Mouse (Mus musculus) stomach, embryonic 16.5 days (tissue): Measurements from ENCODE around the gene Zswim9. TPM values are rescaled to one million over a fixed set of nuclear protein-coding genes. Genes with fewer than 3 reads are reported as not detected.

Experiments
- ATAC-seq: fragments of 200-750 bp; cut with Nextera tagmentation; 2 replicates; pipeline ENCODE4 v1.8.0; 2017; ENCODE audit warnings: moderate number of reproducible peaks, moderate TSS enrichment; ENCODE audit not compliant: insufficient read depth, low FRiP score
- H3K27ac ChIP-seq: fragments of 300-500 bp; sonication (generic); 2 replicates; pipeline ENCODE4 v1.5.1; 2014; ENCODE audit warnings: low read length
- H3K27me3 ChIP-seq: fragments of 300-500 bp; sonication (generic); 2 replicates; pipeline ENCODE4 v1.6.1; 2014; ENCODE audit warnings: low read length, control low read depth, mixed read lengths; ENCODE audit not compliant: control insufficient read depth, insufficient read depth
- H3K36me3 ChIP-seq: fragments of 300-500 bp; sonication (generic); 2 replicates; pipeline ENCODE4 v1.6.1; 2014; ENCODE audit warnings: low read length; ENCODE audit not compliant: control insufficient read depth, insufficient read depth
- H3K4me1 ChIP-seq: fragments of 300-500 bp; sonication (generic); 2 replicates; pipeline ENCODE4 v1.6.1; 2014; ENCODE audit warnings: low read length, control low read depth, mixed read lengths; ENCODE audit not compliant: control insufficient read depth, insufficient read depth
- H3K4me2 ChIP-seq: fragments of 300-500 bp; sonication (generic); 2 replicates; pipeline ENCODE4 v1.6.1; 2014; ENCODE audit warnings: low read depth, low read length, mixed read lengths
- H3K4me3 ChIP-seq: fragments of 300-500 bp; sonication (generic); replicated peaks from 2 replicates; pipeline ENCODE4 v1.5.1; 2014; ENCODE audit warnings: mild to moderate bottlenecking, low read length
- H3K9ac ChIP-seq: fragments of 300-500 bp; sonication (generic); 2 replicates; pipeline ENCODE4 v1.6.1; 2014; ENCODE audit warnings: low read length
- H3K9me3 ChIP-seq: fragments of 300-500 bp; sonication (generic); replicated peaks from 2 replicates; pipeline ENCODE4 v1.6.1; 2016; ENCODE audit warnings: low read length, control low read depth; ENCODE audit not compliant: control insufficient read depth
- WGBS: fragments of 180-500 bp; shearing (Covaris S2); extraction: QIAGEN DNeasy Blood & Tissue Kit; methylation state at CpG from one replicate; pipeline ENCODE4 v1.1.7; 2014; 5-methylcytosine and 5-hydroxymethylcytosine counted together
- polyA plus RNA-seq: library from polyadenylated mRNA; unstranded; fragments of >200 nt; fragmentation: Nextera tagmentation; extraction: Ambion mirVana; gene quantifications from 2 replicates; pipeline ENCODE4 v1.2.1, GENCODE M21; 2015

Zswim9 gene
- polyA plus RNA-seq = 7.6 and 10.1 TPM in 2 replicates

GRCm38 (mm10) chr7:13278308-13278891 lies at the start of gene Zswim9:
TSS of gene Zswim9 (minus strand) at chr7:13278721.
- ATAC-seq = peak; percentile 99
- Histone ChIP-seq H3K9me3 (no peaks in the 10 kb centered on the region), H3K27me3 (no peaks in the 10 kb centered on the region), H3K27ac (peak within 1 kb of the TSS; percentile 60), H3K4me2 (peak within 1 kb of the TSS; percentile 85), H3K4me1 (peaks cover 6% of the 10 kb centered on the region; the same call in 1 of the 2 replicates), H3K4me3 (peak within 1 kb of the TSS; percentile 60), H3K9ac (peak within 1 kb of the TSS; percentile 80), H3K36me3 (peaks cover 22% of the 10 kb centered on the region)
- under 1% methylated on average over 39 of the region's 39 CpGs for WGBS

- 69% methylated on average over 2 of the region's 2 CpGs for WGBS
- H3K27ac ChIP-seq = no peak within 1 kb of the TSS
- H3K36me3 ChIP-seq = no peaks in the 10 kb centered on the region
- H3K27me3 ChIP-seq = no peaks in the 10 kb centered on the region
- H3K4me3 ChIP-seq = no peak within 1 kb of the TSS
- H3K9me3 ChIP-seq = no peaks in the 10 kb centered on the region
- no peak within 1 kb of the TSS for H3K9ac ChIP-seq
- ATAC-seq = no peak
- no peaks in the 10 kb centered on the region for H3K4me1 ChIP-seq
- no peak within 1 kb of the TSS for H3K4me2 ChIP-seq
Measured at GRCm38 (mm10) chr7:13324316-13324715, 45.8 kb upstream of the Zswim9 start, which contains the start of gene Pla2g4c. TSS of gene Pla2g4c (plus strand) at chr7:13324655.

- 80% methylated on average over 3 of the region's 3 CpGs for WGBS
- Histone ChIP-seq H3K36me3 (no peaks in the 10 kb centered on the region), H3K27ac (no peak overlapping the region), H3K4me3 (no peak overlapping the region), H3K4me1 (no peaks in the 10 kb centered on the region), H3K9ac (no peak overlapping the region), H3K27me3 (no peaks in the 10 kb centered on the region), H3K4me2 (no peak overlapping the region), H3K9me3 (no peaks in the 10 kb centered on the region)
- ATAC-seq = no peak
Measured at GRCm38 (mm10) chr7:13321424-13321823, 42.9 kb upstream of the Zswim9 start.

- ATAC-seq = peak; percentile 64; the same call in 1 of the 2 replicates
- peaks cover 5% of the 10 kb centered on the region; the same call in 1 of the 2 replicates for H3K4me1 ChIP-seq
- no peak overlapping the region for H3K4me2 ChIP-seq
- peaks cover 10% of the 10 kb centered on the region; the same call in 1 of the 2 replicates for H3K36me3 ChIP-seq
- 69% methylated on average over 5 of the region's 5 CpGs for WGBS
- H3K9me3 ChIP-seq = no peaks in the 10 kb centered on the region
- H3K4me3 ChIP-seq = no peak overlapping the region
- H3K27ac ChIP-seq = peak overlapping the region; percentile 56; the same call in 1 of the 2 replicates
- H3K27me3 ChIP-seq = no peaks in the 10 kb centered on the region
- H3K9ac ChIP-seq = no peak overlapping the region
Measured at GRCm38 (mm10) chr7:13314095-13314597, 35.6 kb upstream of the Zswim9 start.

GRCm38 (mm10) chr7:13311401-13311800 lies 32.9 kb upstream of the Zswim9 start:
- H3K4me1 ChIP-seq = peaks cover 5% of the 10 kb centered on the region; the same call in 1 of the 2 replicates
- no peaks in the 10 kb centered on the region for H3K9me3 ChIP-seq
- H3K27me3 ChIP-seq = no peaks in the 10 kb centered on the region
- 96% methylated on average over 4 of the region's 4 CpGs for WGBS
- ATAC-seq = no peak
- peaks cover 23% of the 10 kb centered on the region; the same call in 1 of the 2 replicates for H3K36me3 ChIP-seq
- no peak overlapping the region for H3K27ac ChIP-seq
- no peak overlapping the region for H3K4me2 ChIP-seq
- H3K4me3 ChIP-seq = no peak overlapping the region
- no peak overlapping the region for H3K9ac ChIP-seq

- peaks cover 24% of the 10 kb centered on the region; the same call in 1 of the 2 replicates for H3K36me3 ChIP-seq
- peaks cover 5% of the 10 kb centered on the region; the same call in 1 of the 2 replicates for H3K4me1 ChIP-seq
- no peaks in the 10 kb centered on the region for H3K27me3 ChIP-seq
- ATAC-seq = no peak
- no peak overlapping the region for H3K4me3 ChIP-seq
- no peak overlapping the region for H3K9ac ChIP-seq
- H3K4me2 ChIP-seq = no peak overlapping the region
- H3K27ac ChIP-seq = no peak overlapping the region
- WGBS = 80% methylated on average over 6 of the region's 6 CpGs
- no peaks in the 10 kb centered on the region for H3K9me3 ChIP-seq
Measured at GRCm38 (mm10) chr7:13310493-13311199, 32.1 kb upstream of the Zswim9 start.

GRCm38 (mm10) chr7:13309407-13309806 lies 30.9 kb upstream of the Zswim9 start:
- 88% methylated on average over 2 of the region's 2 CpGs for WGBS
- no peaks in the 10 kb centered on the region for H3K9me3 ChIP-seq
- peaks cover 4% of the 10 kb centered on the region; the same call in 1 of the 2 replicates for H3K4me1 ChIP-seq
- no peak overlapping the region for H3K4me2 ChIP-seq
- no peak overlapping the region for H3K4me3 ChIP-seq
- ATAC-seq = no peak
- peaks cover 24% of the 10 kb centered on the region; the same call in 1 of the 2 replicates for H3K36me3 ChIP-seq
- H3K27me3 ChIP-seq = no peaks in the 10 kb centered on the region
- H3K27ac ChIP-seq = no peak overlapping the region
- H3K9ac ChIP-seq = no peak overlapping the region

- H3K9ac ChIP-seq = no peak overlapping the region
- peaks cover 21% of the 10 kb centered on the region for H3K36me3 ChIP-seq
- no peak overlapping the region for H3K4me3 ChIP-seq
- no peak for ATAC-seq
- H3K27ac ChIP-seq = no peak overlapping the region
- no peaks in the 10 kb centered on the region for H3K4me1 ChIP-seq
- no peak overlapping the region for H3K4me2 ChIP-seq
- H3K27me3 ChIP-seq = no peaks in the 10 kb centered on the region
- H3K9me3 ChIP-seq = no peaks in the 10 kb centered on the region
Measured at GRCm38 (mm10) chr7:13303372-13303771, 24.9 kb upstream of the Zswim9 start.

- Histone ChIP-seq H3K4me3 (no peak overlapping the region), H3K9ac (no peak overlapping the region), H3K27me3 (no peaks in the 10 kb centered on the region), H3K4me2 (no peak overlapping the region), H3K27ac (no peak overlapping the region), H3K4me1 (no peaks in the 10 kb centered on the region), H3K9me3 (no peaks in the 10 kb centered on the region), H3K36me3 (peaks cover 19% of the 10 kb centered on the region)
- WGBS = 71% methylated on average over 2 of the region's 2 CpGs
- ATAC-seq = no peak
Measured at GRCm38 (mm10) chr7:13302780-13303179, 24.3 kb upstream of the Zswim9 start.
